Mouse (Mus musculus): ENCODE measurements around the gene Usp21. TPM values are rescaled to one million over a fixed set of nuclear protein-coding genes. Genes with fewer than 3 reads are reported as not detected.
A peak's percentile ranks its signal among the peaks of the same experiment; 100 is the strongest.
"Not testable (repeated sequence)": the region's sequence is repeated elsewhere in the genome, so short reads cannot be mapped to it uniquely, and the experiment has no call there.

Usp21 gene
- 102 and 109 TPM in 2 replicates for polyA plus RNA-seq (2016; fragmentation: Nextera tagmentation; extraction: Ambion mirVana)

GRCm38 (mm10) chr1:171287136-171288081 is at the start of gene Usp21:
Gene Usp21, minus strand, starts transcription at chr1:171287991.
- DNase-seq (ENCODE audit: low spot score) = peak; percentile 95
- WGBS = under 1% methylated on average over 49 of the region's 49 CpGs
- peaks cover 64% of the 10 kb centered on the region for H3K36me3 ChIP-seq
- peaks cover 32% of the 10 kb centered on the region for H3K4me1 ChIP-seq
- H3K27me3 ChIP-seq (ENCODE audit: low read depth, poor library complexity, severe bottlenecking) = no peaks in the 10 kb centered on the region
- H3K9me3 ChIP-seq (replicated peaks) = no peaks in the 10 kb centered on the region
- H3K4me3 ChIP-seq = peak within 1 kb of the TSS; percentile 98
- H3K27ac ChIP-seq (replicated peaks) = peak within 1 kb of the TSS; percentile 100

GRCm38 (mm10) chr1:171330216-171330560 is 42.4 kb upstream of the Usp21 start:
- Histone ChIP-seq H3K27ac (replicated peaks) (peak overlapping the region; percentile 100), H3K4me1 (peaks cover 41% of the 10 kb centered on the region), H3K36me3 (peaks cover 9% of the 10 kb centered on the region), H3K4me3 (peak overlapping the region; percentile 88), H3K9me3 (replicated peaks) (no peaks in the 10 kb centered on the region), H3K27me3 (ENCODE audit: low read depth, poor library complexity, severe bottlenecking) (no peaks in the 10 kb centered on the region)
- no peak for DNase-seq (ENCODE audit: low spot score)
- WGBS = under 1% methylated on average over 4 of the region's 4 CpGs

- Histone ChIP-seq H3K9me3 (replicated peaks) (no peaks in the 10 kb centered on the region), H3K27ac (replicated peaks) (peak overlapping the region; percentile 100), H3K27me3 (ENCODE audit: low read depth, poor library complexity, severe bottlenecking) (no peaks in the 10 kb centered on the region), H3K4me3 (peak overlapping the region; percentile 88), H3K4me1 (peaks cover 41% of the 10 kb centered on the region), H3K36me3 (peaks cover 13% of the 10 kb centered on the region)
- WGBS = under 1% methylated on average over 49 of the region's 61 CpGs
- DNase-seq (ENCODE audit: low spot score) = peak; percentile 94
These were observed 41.8 kb upstream of the Usp21 start for GRCm38 (mm10) chr1:171329433-171330215.

GRCm38 (mm10) chr1:171328839-171329432 is 41.1 kb upstream of the Usp21 start, which contains the start of gene Dedd:
Gene Dedd, plus strand, starts transcription at chr1:171329145.
- Histone ChIP-seq H3K36me3 (peaks cover 11% of the 10 kb centered on the region; the same call in 1 of the 2 replicates), H3K4me1 (peaks cover 39% of the 10 kb centered on the region), H3K27ac (replicated peaks) (peak within 1 kb of the TSS; percentile 100), H3K4me3 (peak within 1 kb of the TSS; percentile 88), H3K27me3 (ENCODE audit: low read depth, poor library complexity, severe bottlenecking) (no peaks in the 10 kb centered on the region), H3K9me3 (replicated peaks) (no peaks in the 10 kb centered on the region)
- DNase-seq (ENCODE audit: low spot score) = peak; percentile 94
- WGBS = under 1% methylated on average over 38 of the region's 48 CpGs

- peaks cover 38% of the 10 kb centered on the region for H3K4me1 ChIP-seq
- no peaks in the 10 kb centered on the region for H3K27me3 ChIP-seq (ENCODE audit: low read depth, poor library complexity, severe bottlenecking)
- H3K4me3 ChIP-seq = peak overlapping the region; percentile 88
- 48% methylated on average over 9 of the region's 9 CpGs for WGBS
- H3K27ac ChIP-seq (replicated peaks) = peak overlapping the region; percentile 100
- DNase-seq (ENCODE audit: low spot score) = no peak
- H3K9me3 ChIP-seq (replicated peaks) = no peaks in the 10 kb centered on the region
- H3K36me3 ChIP-seq = peaks cover 11% of the 10 kb centered on the region; the same call in 1 of the 2 replicates
These were observed 40.5 kb upstream of the Usp21 start for GRCm38 (mm10) chr1:171328244-171328643.

- WGBS = 88% methylated on average over 4 of the region's 4 CpGs
- not testable (repeated sequence) for H3K4me3 ChIP-seq; H3K27ac ChIP-seq (replicated peaks); H3K36me3 ChIP-seq; H3K9me3 ChIP-seq (replicated peaks); DNase-seq (ENCODE audit: low spot score); H3K27me3 ChIP-seq (ENCODE audit: low read depth, poor library complexity, severe bottlenecking)
- peaks cover 31% of the 10 kb centered on the region for H3K4me1 ChIP-seq
These were observed 38.8 kb upstream of the Usp21 start for GRCm38 (mm10) chr1:171326588-171326987.

- 84% methylated on average over 2 of the region's 2 CpGs for WGBS
- Histone ChIP-seq H3K4me3 (no peak overlapping the region), H3K27me3 (ENCODE audit: low read depth, poor library complexity, severe bottlenecking) (no peaks in the 10 kb centered on the region), H3K27ac (replicated peaks) (no peak overlapping the region), H3K4me1 (peaks cover 21% of the 10 kb centered on the region), H3K9me3 (replicated peaks) (no peaks in the 10 kb centered on the region), H3K36me3 (peaks cover 4% of the 10 kb centered on the region; the same call in 1 of the 2 replicates)
- DNase-seq (ENCODE audit: low spot score) = no peak
These were observed 37.8 kb upstream of the Usp21 start for GRCm38 (mm10) chr1:171325571-171325970.

GRCm38 (mm10) chr1:171322012-171322411 is 34.2 kb upstream of the Usp21 start:
- Histone ChIP-seq H3K4me1 (peaks cover 6% of the 10 kb centered on the region; the same call in 1 of the 2 replicates), H3K4me3 (no peak overlapping the region), H3K27ac (replicated peaks) (no peak overlapping the region), H3K9me3 (replicated peaks) (no peaks in the 10 kb centered on the region), H3K36me3 (peaks cover 4% of the 10 kb centered on the region; the same call in 1 of the 2 replicates), H3K27me3 (ENCODE audit: low read depth, poor library complexity, severe bottlenecking) (no peaks in the 10 kb centered on the region)
- no peak for DNase-seq (ENCODE audit: low spot score)
- 61% methylated on average over 1 of the region's 1 CpGs for WGBS

- DNase-seq (ENCODE audit: low spot score) = no peak
- H3K9me3 ChIP-seq (replicated peaks) = no peaks in the 10 kb centered on the region
- no peak overlapping the region for H3K4me3 ChIP-seq
- H3K4me1 ChIP-seq = peaks cover 6% of the 10 kb centered on the region; the same call in 1 of the 2 replicates
- H3K27ac ChIP-seq (replicated peaks) = no peak overlapping the region
- peaks cover 4% of the 10 kb centered on the region; the same call in 1 of the 2 replicates for H3K36me3 ChIP-seq
- H3K27me3 ChIP-seq (ENCODE audit: low read depth, poor library complexity, severe bottlenecking) = no peaks in the 10 kb centered on the region
These were observed 33.6 kb upstream of the Usp21 start for GRCm38 (mm10) chr1:171321415-171321814.

GRCm38 (mm10) chr1:171320151-171320550 is 32.4 kb upstream of the Usp21 start:
- Histone ChIP-seq H3K36me3 (peaks cover 4% of the 10 kb centered on the region; the same call in 1 of the 2 replicates), H3K27ac (replicated peaks) (no peak overlapping the region), H3K9me3 (replicated peaks) (no peaks in the 10 kb centered on the region; the same call in 1 of the 2 replicates), H3K4me3 (no peak overlapping the region), H3K4me1 (peaks cover 6% of the 10 kb centered on the region; the same call in 1 of the 2 replicates), H3K27me3 (ENCODE audit: low read depth, poor library complexity, severe bottlenecking) (no peaks in the 10 kb centered on the region)
- no peak for DNase-seq (ENCODE audit: low spot score)
- 7% methylated on average over 5 of the region's 5 CpGs for WGBS

GRCm38 (mm10) chr1:171319748-171320147 is 32.0 kb upstream of the Usp21 start:
- no peak overlapping the region for H3K4me3 ChIP-seq
- H3K36me3 ChIP-seq = peaks cover under 1% of the 10 kb centered on the region; the same call in 1 of the 2 replicates
- WGBS = 11% methylated on average over 7 of the region's 7 CpGs
- no peak overlapping the region for H3K27ac ChIP-seq (replicated peaks)
- no peak for DNase-seq (ENCODE audit: low spot score)
- H3K4me1 ChIP-seq = peaks cover 6% of the 10 kb centered on the region; the same call in 1 of the 2 replicates
- no peaks in the 10 kb centered on the region for H3K27me3 ChIP-seq (ENCODE audit: low read depth, poor library complexity, severe bottlenecking)
- no peaks in the 10 kb centered on the region; the same call in 1 of the 2 replicates for H3K9me3 ChIP-seq (replicated peaks)

GRCm38 (mm10) chr1:171309321-171309720 is 21.5 kb upstream of the Usp21 start:
- H3K36me3 ChIP-seq = no peaks in the 10 kb centered on the region

More at GRCm38 (mm10) chr1:171309321-171309720, 21.5 kb upstream of the Usp21 start:
- WGBS = 83% methylated on average over 2 of the region's 2 CpGs
- no peak overlapping the region for H3K27ac ChIP-seq (replicated peaks)
- no peak for DNase-seq (ENCODE audit: low spot score)
- H3K27me3 ChIP-seq (ENCODE audit: low read depth, poor library complexity, severe bottlenecking) = no peaks in the 10 kb centered on the region
- H3K4me3 ChIP-seq = no peak overlapping the region
- no peaks in the 10 kb centered on the region for H3K4me1 ChIP-seq
- no peaks in the 10 kb centered on the region for H3K9me3 ChIP-seq (replicated peaks)

Data from midbrain, embryonic 10.5 days (tissue).